Mouse (Mus musculus) kidney, embryonic 15.5 days (tissue): ENCODE measurements around the gene Hist2h3b. TPM values are rescaled to one million over a fixed set of nuclear protein-coding genes. Genes with fewer than 3 reads are reported as not detected.
A peak's percentile ranks its signal among the peaks of the same experiment; 100 is the strongest.
"Not testable (repeated sequence)": the region's sequence is repeated elsewhere in the genome, so short reads cannot be mapped to it uniquely, and the experiment has no call there.

Experiments used
- ATAC-seq: fragments of 200-750 bp; cut with Nextera tagmentation; replicated peaks from 2 replicates; pipeline ENCODE4 v1.8.0; 2017; ENCODE audit warnings: moderate TSS enrichment; ENCODE audit not compliant: low FRiP score
- H3K27ac ChIP-seq: fragments of 300-500 bp; sonication (generic); 2 replicates; pipeline ENCODE4 v1.5.1; 2015; ENCODE audit warnings: mild to moderate bottlenecking, inconsistent platforms
- H3K27me3 ChIP-seq: fragments of 300-500 bp; sonication (generic); 2 replicates; pipeline ENCODE4 v1.6.1; 2015; ENCODE audit warnings: inconsistent platforms
- H3K36me3 ChIP-seq: fragments of 300-500 bp; sonication (generic); 2 replicates; pipeline ENCODE4 v1.6.1; 2015; ENCODE audit warnings: inconsistent platforms
- H3K4me1 ChIP-seq: fragments of 300-500 bp; sonication (generic); 2 replicates; pipeline ENCODE4 v1.6.1; 2015; ENCODE audit warnings: inconsistent platforms
- H3K4me2 ChIP-seq: fragments of 300-500 bp; sonication (generic); 2 replicates; pipeline ENCODE4 v1.6.1; 2015; ENCODE audit warnings: moderate library complexity, mild to moderate bottlenecking, inconsistent platforms
- H3K4me3 ChIP-seq: fragments of 300-500 bp; sonication (generic); replicated peaks from 2 replicates; pipeline ENCODE4 v1.5.1; 2015; ENCODE audit warnings: mild to moderate bottlenecking, inconsistent platforms
- H3K9ac ChIP-seq: fragments of 300-500 bp; sonication (generic); 2 replicates; pipeline ENCODE4 v1.6.1; 2015; ENCODE audit warnings: mild to moderate bottlenecking, inconsistent platforms
- H3K9me3 ChIP-seq: fragments of 300-500 bp; sonication (generic); replicated peaks from 2 replicates; pipeline ENCODE4 v1.6.1; 2016; ENCODE audit warnings: inconsistent platforms
- WGBS: fragments of 180-500 bp; shearing (Covaris S2); methylation state at CpG from one replicate; pipeline ENCODE4 v1.1.7; 2015; ENCODE audit warnings: mixed read lengths; 5-methylcytosine and 5-hydroxymethylcytosine counted together
- polyA plus RNA-seq: library from polyadenylated mRNA; unstranded; fragments of >200 nt; fragmentation: Nextera tagmentation; extraction: Ambion mirVana; gene quantifications from 2 replicates; pipeline ENCODE4 v1.2.1, GENCODE M21; 2015

The Hist2h3b gene
- polyA plus RNA-seq, 1 experiment from 2014 or later, result 59.3 TPM

DNA sequence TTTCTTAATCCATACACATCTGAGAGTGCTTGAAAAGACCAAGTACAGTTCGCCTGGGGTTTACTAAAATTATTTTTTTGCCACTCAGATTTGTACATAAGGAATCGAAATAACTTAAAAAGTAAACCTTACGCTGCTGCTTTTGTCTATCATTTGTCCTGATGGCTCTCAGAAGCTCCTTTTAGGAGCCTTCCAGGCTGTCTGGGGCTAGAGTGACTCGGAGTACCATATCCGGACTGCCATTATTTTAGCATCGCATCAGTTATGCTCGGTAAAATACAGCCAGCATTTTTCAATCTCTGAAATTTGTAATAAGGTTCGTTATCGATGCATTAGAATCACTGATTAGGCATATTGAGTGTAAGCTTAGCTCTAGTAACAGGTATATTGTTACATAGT lies 27.7 kb upstream of the Hist2h3b start:
- Histone ChIP-seq H3K27ac (peak overlapping the region; percentile 91), H3K36me3 (no peaks in the 10 kb centered on the region), H3K4me2 (peak overlapping the region; percentile 49), H3K27me3 (no peaks in the 10 kb centered on the region), H3K4me1 (peaks cover 43% of the 10 kb centered on the region), H3K4me3 (peak overlapping the region; percentile 22), H3K9ac (peak overlapping the region; percentile 40), H3K9me3 (no peaks in the 10 kb centered on the region)
- ATAC-seq, result no peak
- 78% methylated on average over 9 of the region's 9 CpGs for WGBS

- Histone ChIP-seq H3K36me3 (no peaks in the 10 kb centered on the region), H3K4me3 (0 out of 2 replicates have a peak overlapping the region, but pooled peaks have one; percentile 54), H3K4me2 (peak overlapping the region; percentile 66), H3K9ac (peak overlapping the region; percentile 67; the same call in 1 of the 2 replicates), H3K27ac (peak overlapping the region; percentile 100), H3K9me3 (no peaks in the 10 kb centered on the region), H3K4me1 (peaks cover 35% of the 10 kb centered on the region), H3K27me3 (no peaks in the 10 kb centered on the region)
- no peak for ATAC-seq
- WGBS, result 73% methylated on average over 7 of the region's 7 CpGs
Observed at GRCm38 (mm10) chr3:96243921-96244572, 24.4 kb upstream of the Hist2h3b start.

DNA sequence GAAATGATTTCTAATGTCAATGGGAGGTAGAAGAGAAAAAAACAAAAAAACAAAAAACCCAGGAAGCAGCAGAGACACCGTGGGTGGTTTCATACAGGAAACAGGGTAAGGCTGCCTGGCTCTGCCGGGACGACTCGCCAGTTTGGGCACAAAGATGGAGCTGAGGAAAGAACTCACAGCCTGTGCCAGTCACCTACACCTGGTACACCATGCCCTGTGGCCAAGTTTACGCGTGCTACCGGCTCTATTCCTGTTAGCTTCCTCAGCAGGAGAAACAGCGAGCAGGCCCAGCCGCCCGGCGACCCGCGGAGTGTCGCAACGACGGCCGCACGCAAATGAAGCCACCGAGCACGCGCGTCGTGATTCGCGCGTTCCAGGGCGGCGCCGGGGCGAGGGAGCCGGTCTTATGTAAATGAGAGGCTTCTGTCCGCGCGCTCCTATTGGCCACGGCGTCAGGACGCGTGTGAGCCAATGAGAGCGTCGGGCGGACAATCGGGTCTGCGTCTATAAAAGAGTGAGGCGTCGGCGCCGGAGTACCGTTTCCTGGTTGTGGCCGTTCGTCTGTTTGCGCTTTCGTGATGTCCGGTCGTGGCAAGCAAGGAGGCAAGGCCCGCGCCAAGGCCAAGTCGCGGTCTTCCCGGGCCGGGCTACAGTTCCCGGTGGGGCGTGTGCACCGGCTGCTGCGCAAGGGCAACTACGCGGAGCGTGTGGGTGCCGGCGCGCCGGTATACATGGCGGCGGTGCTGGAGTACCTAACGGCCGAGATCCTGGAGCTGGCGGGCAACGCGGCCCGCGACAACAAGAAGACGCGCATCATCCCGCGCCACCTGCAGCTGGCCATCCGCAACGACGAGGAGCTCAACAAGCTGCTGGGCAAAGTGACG lies 23.2 kb upstream of the Hist2h3b start, which contains the start of gene Hist2h2aa1:
Gene Hist2h2aa1 (plus strand): TSS at position 495 of the 884 bp plus-strand sequence.
- Histone ChIP-seq H3K27ac (peak within 1 kb of the TSS; percentile 100), H3K4me2 (peak within 1 kb of the TSS; percentile 66), H3K4me1 (peaks cover 44% of the 10 kb centered on the region), H3K4me3 (peak within 1 kb of the TSS; percentile 54), H3K9ac (peak within 1 kb of the TSS; percentile 67)
- under 1% methylated on average over 31 of the region's 88 CpGs for WGBS
- H3K36me3 ChIP-seq, H3K27me3 ChIP-seq, H3K9me3 ChIP-seq: not testable (repeated sequence)
- peak; percentile 91 for ATAC-seq

GRCm38 (mm10) chr3:96246018-96246417 lies 22.4 kb upstream of the Hist2h3b start:
- not testable (repeated sequence) for H3K9ac ChIP-seq
- 0% methylated on average over 10 of the region's 21 CpGs for WGBS

DNA sequence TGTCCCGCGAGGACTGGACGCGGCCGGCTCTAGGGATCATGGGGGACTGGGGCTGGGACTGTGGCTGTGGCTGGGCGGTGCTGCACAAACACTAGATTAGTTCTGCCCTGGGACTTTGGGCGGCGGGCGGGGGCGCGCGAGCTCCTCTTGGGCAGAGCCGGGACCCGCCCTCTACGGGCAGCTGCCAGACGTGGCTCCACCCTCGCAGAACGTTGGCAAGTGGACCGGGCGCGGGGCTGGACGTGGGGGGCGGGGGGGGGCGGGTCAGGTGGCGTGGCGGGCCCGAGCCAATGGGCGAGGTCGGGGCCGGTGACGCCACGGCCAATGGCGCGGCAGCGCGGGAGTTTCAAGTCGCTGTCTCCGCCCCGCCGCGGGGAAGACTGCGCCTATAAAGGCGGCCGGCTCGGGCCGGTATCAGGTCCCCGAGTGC lies 22.0 kb upstream of the Hist2h3b start, which contains the start of gene Hist2h3c1:
Gene Hist2h3c1 (plus strand): TSS at position 259 of the 430 bp plus-strand sequence.
- Histone ChIP-seq H3K4me2 (peak within 1 kb of the TSS; percentile 57), H3K4me3 (peak within 1 kb of the TSS; percentile 50), H3K9ac (peak within 1 kb of the TSS; percentile 58), H3K4me1 (peaks cover 47% of the 10 kb centered on the region), H3K27ac (peak within 1 kb of the TSS; percentile 89)
- 0% methylated on average over 11 of the region's 47 CpGs for WGBS
- H3K27me3 ChIP-seq, H3K9me3 ChIP-seq, H3K36me3 ChIP-seq: not testable (repeated sequence)
- ATAC-seq, result peak; percentile 94

More at GRCm38 (mm10) chr3:96246018-96246417, 22.4 kb upstream of the Hist2h3b start:
- H3K4me1 ChIP-seq, result peaks cover 46% of the 10 kb centered on the region
- ATAC-seq, H3K36me3 ChIP-seq, H3K9me3 ChIP-seq, H3K27me3 ChIP-seq: not testable (repeated sequence)
- H3K27ac ChIP-seq, result peak overlapping the region; percentile 89
- H3K4me3 ChIP-seq, result peak overlapping the region; percentile 37
- H3K4me2 ChIP-seq, result peak overlapping the region; percentile 41; the same call in 1 of the 2 replicates

DNA sequence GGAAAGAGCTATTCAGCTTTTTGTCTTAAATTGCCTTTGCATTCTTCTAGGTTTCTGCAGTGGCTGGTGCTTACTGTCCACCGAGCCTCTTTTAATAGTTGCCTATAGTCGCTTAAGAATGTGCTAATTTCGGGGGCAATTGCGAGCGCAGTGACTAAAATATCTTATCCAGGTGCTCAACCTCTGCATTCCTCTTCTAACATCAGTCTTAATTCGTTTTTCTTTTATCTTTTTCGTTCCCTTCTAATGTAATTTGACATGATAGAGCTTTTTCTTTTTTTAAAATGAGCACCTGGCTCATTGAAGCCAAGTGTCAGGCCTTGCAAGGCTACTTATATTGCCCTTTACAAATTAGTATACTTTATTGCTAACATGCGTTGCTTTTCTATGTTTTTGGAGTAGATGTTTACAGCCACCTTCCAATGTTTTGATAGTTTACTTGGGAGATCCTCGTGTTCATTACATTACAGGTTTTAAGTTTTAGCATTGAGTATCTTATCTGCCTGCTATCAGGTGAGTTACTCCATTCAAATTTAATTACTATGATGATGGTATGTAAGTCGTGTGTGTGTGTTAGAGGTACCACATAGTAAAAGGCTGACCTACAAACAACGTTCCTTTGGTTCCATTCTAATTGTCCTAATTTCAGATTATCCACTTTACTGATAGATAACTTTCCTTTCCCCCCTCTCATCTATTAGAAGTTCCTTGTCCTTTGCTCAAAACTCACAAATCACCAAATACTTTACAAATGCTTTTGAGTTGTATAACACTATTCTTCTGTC lies 20.9 kb upstream of the Hist2h3b start:
- H3K4me2 ChIP-seq, result peak overlapping the region; percentile 57
- no peaks in the 10 kb centered on the region for H3K36me3 ChIP-seq
- no peak for ATAC-seq
- WGBS, result 2% methylated on average over 11 of the region's 11 CpGs
- peak overlapping the region; percentile 83 for H3K27ac ChIP-seq
- H3K27me3 ChIP-seq, result no peaks in the 10 kb centered on the region
- H3K4me3 ChIP-seq, result peak overlapping the region; percentile 50
- no peaks in the 10 kb centered on the region for H3K9me3 ChIP-seq
- peaks cover 47% of the 10 kb centered on the region for H3K4me1 ChIP-seq
- H3K9ac ChIP-seq, result peak overlapping the region; percentile 58

GRCm38 (mm10) chr3:96248141-96249033 lies 20.1 kb upstream of the Hist2h3b start:
- WGBS, result 42% methylated on average over 6 of the region's 6 CpGs
- peak overlapping the region; percentile 58 for H3K9ac ChIP-seq
- peaks cover 45% of the 10 kb centered on the region for H3K4me1 ChIP-seq
- H3K9me3 ChIP-seq, result no peaks in the 10 kb centered on the region
- no peaks in the 10 kb centered on the region for H3K36me3 ChIP-seq
- peak overlapping the region; percentile 83 for H3K27ac ChIP-seq
- H3K4me3 ChIP-seq, result peak overlapping the region; percentile 50
- no peaks in the 10 kb centered on the region for H3K27me3 ChIP-seq
- ATAC-seq, result no peak
- H3K4me2 ChIP-seq, result peak overlapping the region; percentile 57

- 60% methylated on average over 4 of the region's 4 CpGs for WGBS
- 0 out of 2 replicates have a peak overlapping the region, but pooled peaks have one; percentile 9 for H3K9ac ChIP-seq
- H3K4me3 ChIP-seq, result peak overlapping the region; percentile 50
- H3K9me3 ChIP-seq, result no peaks in the 10 kb centered on the region
- H3K4me1 ChIP-seq, result peaks cover 39% of the 10 kb centered on the region
- H3K27ac ChIP-seq, result peak overlapping the region; percentile 67
- H3K4me2 ChIP-seq, result peak overlapping the region; percentile 57
- no peaks in the 10 kb centered on the region for H3K27me3 ChIP-seq
- no peak for ATAC-seq
- H3K36me3 ChIP-seq, result no peaks in the 10 kb centered on the region
Observed at GRCm38 (mm10) chr3:96249034-96249345, 19.5 kb upstream of the Hist2h3b start.

DNA sequence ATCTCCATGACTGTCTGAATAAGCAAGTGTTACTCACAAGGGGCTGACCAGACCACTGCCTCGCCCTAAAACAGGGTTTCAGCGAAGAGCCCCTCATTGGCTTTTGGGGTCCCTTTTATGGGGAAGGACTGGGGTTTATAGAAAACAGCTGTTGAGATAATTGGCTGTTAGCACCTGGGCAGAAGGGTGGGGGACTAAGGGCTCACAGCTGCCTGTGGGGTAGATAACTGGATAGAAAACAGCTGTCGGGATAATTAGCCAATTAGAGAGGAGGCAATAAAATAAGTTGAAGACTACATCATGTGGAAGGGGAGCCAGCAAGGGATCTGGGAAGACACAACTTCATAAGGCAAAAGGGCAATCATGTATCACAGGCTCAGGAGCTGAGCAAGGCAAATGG lies 17.6 kb upstream of the Hist2h3b start:
- H3K36me3 ChIP-seq, result no peaks in the 10 kb centered on the region
- peaks cover 35% of the 10 kb centered on the region for H3K4me1 ChIP-seq
- no peak overlapping the region for H3K4me3 ChIP-seq
- no peak overlapping the region for H3K9ac ChIP-seq
- H3K27me3 ChIP-seq, result no peaks in the 10 kb centered on the region
- ATAC-seq, result no peak
- WGBS, result 42% methylated on average over 3 of the region's 3 CpGs
- peak overlapping the region; percentile 23; the same call in 1 of the 2 replicates for H3K27ac ChIP-seq
- no peaks in the 10 kb centered on the region for H3K9me3 ChIP-seq
- no peak overlapping the region for H3K4me2 ChIP-seq

GRCm38 (mm10) chr3:96251787-96252186 lies 16.7 kb upstream of the Hist2h3b start:
- no peak overlapping the region for H3K27ac ChIP-seq
- no peaks in the 10 kb centered on the region for H3K27me3 ChIP-seq
- peaks cover 38% of the 10 kb centered on the region for H3K4me1 ChIP-seq
- no peak overlapping the region for H3K4me3 ChIP-seq
- no peaks in the 10 kb centered on the region for H3K36me3 ChIP-seq
- 85% methylated on average over 3 of the region's 3 CpGs for WGBS
- no peaks in the 10 kb centered on the region for H3K9me3 ChIP-seq
- no peak overlapping the region for H3K9ac ChIP-seq
- no peak for ATAC-seq
- no peak overlapping the region for H3K4me2 ChIP-seq
